Mouse (Mus musculus) T-helper 2 cell (primary cell): ENCODE measurements around the gene Gm20388.

Source experiments
- in situ Hi-C: fragments of 300-600 bp; cut with MboI, MseI; formaldehyde crosslinking; loops from one replicate; pipeline ENCODE4 v1.15.1; 2025; ENCODE audit warnings: high pct_unique_total_duplicates

Gm20388 gene

DNA sequence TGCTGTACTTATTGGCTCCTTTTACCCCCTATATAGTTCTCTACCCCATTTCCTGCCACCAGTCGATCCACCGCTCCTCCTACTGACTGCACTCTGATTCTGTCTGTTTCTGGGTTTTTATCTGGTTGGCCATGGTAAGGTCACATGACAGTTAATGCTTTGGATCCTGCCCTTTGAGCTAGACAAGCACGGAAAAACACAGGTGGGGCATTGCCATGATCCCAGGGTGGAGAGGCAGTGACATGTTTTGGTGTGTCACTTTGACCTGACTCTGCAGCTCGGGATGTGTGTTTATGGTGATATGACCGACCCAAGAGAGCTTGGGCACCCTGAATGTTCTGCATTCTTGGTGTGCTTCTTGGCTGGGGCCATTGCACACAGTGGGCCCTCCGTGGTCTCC is 98.6 kb downstream of the Gm20388 start:
- in situ Hi-C loops, result loop anchor here (5.0 kb wide), 1 partner anchor 68 kb away; no protein-coding TSS in a partner anchor

DNA sequence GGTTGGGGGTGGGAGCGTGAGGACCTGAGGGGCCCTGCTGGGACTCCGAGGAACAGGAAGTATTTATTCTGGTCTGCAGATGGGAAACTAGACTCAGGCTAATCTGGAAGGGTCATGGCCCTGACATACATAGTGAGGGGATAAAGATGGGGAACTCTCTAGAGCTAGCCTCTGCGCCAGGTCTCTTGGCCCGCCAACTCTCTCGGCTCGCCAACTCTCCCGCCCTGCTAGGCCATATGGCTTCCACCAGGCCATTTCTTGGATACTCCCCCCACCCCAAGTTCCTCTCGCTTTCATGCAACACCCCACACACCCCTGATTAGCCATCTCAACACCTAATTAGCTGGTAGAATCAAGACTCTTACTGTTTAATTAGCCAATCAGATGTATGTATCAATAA is 101.8 kb downstream of the Gm20388 start:
- in situ Hi-C loops, result no loop called here

DNA sequence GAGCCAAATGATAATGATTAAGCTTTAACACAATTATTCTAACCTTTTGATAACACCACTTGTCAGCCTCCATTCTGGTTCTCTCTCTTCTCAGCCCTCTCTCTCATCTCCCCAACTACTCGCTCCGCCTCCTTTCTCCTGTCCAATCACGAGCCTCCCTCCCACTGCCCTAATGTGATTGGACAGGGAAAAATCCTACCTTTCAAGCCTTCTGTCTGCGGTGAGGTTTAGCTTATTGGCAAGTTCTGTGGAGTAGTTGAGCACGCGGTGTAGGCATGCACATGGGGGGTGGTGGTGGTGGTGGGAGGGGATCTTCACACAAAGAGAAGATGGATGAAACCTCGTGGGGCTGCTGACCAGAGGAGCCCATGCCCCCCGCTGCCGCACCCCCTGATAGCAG is 102.3 kb downstream of the Gm20388 start:
- in situ Hi-C loops, result no loop called here

DNA sequence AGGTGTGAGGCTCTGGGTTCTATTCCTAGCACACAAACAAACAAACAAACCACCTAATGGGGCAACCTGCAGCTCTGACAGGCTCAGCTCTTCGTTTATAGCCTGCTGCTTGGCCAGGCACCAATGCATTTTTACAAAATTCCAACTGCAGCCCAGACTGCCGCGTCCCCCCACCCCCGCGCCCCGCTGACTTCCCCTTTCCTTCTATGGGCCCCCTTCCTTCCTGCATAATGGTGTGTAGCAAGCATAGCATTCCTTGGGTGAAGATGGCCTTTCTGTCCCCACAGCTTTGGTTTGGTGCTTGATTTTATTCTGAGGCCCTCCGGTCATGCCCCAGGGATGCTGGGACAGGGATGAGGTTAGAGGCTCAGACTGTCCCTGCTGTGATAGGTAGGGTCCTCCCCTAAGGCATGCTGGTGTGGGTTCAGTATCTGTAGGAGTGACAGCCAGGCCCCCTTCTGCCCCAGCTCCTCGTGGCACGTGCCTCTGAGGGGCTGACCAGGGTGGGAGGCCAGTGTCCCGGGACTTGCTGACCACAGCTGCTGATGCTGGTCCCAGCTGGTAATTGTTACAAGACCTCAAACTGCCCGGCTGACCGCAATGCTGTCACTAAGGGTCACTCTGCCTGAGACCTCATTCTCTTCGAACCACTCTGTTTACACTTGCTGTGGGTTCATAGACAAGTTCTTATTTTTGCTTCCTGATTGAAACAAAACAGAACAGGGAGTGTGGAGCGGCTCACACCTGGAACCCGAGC is 103.8 kb downstream of the Gm20388 start:
- in situ Hi-C loops, result no loop called here

DNA sequence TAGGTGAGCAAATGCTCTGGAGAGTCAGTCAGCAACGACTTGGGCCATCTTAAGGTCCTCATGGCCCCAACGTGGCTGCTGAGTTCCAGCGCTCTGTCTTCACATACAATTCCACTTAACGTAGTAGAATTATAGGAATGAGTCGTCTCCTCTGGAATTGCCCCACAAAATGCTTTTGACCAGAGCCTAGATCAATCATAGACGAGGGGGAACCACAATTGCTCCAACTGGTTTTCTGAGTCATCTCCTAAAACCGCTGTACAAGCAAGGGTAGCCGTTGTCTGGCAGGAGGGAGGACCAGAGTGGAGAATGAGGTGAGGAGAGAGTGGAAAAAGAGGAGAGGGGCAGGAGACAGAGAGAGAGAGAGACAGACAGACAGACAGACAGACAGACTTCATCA is 105.3 kb downstream of the Gm20388 start:
- in situ Hi-C loops, result no loop called here

DNA sequence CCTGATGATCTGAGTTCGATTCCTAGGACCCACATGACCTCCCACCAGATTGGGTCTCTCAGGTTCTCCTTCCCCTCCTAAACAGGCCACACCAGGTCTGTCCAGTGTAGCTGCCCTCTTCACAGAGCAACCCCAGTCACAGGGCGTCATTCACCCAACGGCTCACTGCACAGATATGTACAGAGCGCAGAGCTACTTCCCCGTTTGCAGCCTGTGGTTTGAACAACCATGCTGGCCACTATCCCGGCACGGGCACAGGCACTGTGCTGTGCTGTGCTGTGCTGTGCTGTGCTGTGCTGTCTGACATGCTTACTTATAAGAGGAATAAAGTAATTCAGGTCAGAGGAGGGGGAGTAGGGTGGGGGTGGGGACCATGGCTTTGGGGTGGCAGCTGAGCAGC is 105.8 kb downstream of the Gm20388 start:
- in situ Hi-C loops, result no loop called here

DNA sequence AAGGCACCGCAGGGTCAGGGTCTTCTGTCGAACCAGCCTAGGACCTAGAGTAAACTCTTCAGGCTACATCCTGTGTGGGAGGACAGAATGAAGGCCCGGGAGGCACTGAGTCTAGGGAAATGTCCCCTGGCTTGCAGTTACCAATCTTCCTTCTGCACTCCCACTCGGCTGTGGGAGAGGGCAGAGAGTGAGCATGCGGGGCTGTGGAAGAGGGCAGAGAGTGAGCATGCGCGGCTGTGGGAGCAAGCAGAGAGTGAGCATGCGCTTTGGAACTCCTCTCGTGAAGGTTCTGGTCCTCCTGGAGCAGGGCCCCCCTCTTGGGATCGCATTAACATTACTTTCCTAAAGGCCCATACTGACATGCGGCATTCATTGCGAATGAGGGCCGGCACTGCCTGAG is 106.7 kb downstream of the Gm20388 start:
- in situ Hi-C loops, result no loop called here

DNA sequence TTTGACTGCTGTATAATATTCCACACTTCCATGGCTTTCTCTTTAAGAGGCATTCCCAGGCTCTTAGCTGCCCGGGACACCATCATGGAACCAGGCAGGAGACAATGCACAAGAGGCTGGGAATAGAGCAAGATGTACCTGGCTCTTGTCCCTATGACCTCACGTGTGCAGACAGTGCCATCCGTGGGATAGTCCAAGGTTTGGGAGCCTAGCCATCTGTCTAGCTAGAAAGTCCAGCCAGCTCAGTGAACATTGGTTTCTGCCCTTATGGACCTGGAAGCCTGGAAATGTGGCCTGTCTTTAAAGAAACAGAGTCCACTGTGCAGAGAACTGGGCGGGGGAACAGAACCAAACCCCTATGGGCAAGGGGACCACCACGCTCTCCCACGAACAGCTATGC is 107.1 kb downstream of the Gm20388 start:
- in situ Hi-C loops, result no loop called here

DNA sequence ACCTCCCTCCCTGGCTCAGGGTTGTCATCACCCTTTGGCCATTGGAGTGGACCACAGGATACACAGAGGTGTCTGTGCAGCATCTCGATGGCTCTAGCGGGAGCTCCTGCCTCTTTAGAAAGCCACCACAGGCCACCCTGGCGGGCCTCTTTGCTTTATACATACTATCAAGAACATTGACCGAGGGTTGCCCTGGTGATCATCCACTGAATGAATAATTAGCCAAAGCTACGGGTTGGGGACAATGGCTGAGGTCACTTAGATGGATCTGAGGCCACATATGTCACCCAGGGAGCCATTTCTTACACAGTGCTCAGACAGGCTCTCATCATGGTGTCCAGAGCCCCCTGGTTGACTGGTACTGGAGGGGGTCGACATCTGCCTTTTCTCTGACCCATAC is 107.7 kb downstream of the Gm20388 start:
- in situ Hi-C loops, result no loop called here

DNA sequence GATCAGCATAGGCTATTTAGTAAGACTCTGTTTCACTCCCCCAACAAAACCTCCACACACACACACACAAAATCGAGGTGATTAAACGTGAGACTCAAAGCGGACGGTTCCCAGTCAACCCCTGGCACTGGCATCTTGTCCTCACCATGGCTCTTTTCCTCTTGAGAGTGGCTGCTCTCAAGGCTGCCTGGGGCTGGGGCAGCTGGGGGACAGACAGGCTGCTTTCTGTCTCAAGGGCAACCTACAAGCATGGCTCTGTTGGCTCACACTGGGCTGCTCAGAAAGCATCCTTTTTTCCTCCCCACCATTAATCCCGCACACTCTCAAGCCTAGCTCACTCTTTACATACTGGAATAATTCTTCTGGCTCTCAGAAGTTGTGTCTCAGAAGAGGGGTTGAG is 108.7 kb downstream of the Gm20388 start:
- in situ Hi-C loops, result no loop called here

DNA sequence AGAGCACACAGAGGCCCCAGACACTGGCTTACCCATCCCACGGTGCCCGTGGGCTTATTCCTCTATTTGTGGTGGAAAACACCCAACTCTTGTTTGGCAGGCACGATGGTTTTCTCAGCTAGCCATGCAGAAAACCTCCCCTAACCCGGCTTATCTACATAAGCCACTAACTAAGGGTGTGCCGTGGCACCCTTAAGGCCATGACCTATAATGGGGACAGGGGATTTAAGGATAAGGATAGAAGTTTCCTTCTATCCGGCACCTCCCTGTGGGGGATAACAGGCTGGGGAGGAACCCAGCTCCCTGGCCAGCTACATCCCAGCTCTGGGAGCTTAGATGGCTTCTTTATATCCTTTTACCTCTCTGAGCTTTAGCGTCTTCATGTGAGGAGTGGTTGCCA is 109.7 kb downstream of the Gm20388 start:
- in situ Hi-C loops, result no loop called here

DNA sequence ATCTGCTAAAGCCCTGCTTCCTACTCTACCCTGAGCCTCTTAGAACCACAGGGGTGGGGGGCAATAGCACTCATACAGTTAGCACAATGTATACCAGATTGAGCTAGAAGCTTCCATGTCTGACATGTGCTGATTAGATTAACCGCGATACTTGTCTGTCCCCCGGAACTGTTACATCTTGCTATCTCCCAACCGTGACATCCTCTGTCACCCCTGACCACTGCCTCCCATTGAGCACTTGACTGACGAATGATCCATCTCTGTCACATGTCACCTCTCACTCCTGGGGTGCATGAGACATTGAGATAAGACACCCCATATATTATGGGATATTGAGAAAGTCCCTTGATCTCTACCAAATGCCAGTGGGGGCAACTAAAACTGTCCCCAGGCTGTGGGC is 115.6 kb downstream of the Gm20388 start:
- in situ Hi-C loops, result no loop called here

DNA sequence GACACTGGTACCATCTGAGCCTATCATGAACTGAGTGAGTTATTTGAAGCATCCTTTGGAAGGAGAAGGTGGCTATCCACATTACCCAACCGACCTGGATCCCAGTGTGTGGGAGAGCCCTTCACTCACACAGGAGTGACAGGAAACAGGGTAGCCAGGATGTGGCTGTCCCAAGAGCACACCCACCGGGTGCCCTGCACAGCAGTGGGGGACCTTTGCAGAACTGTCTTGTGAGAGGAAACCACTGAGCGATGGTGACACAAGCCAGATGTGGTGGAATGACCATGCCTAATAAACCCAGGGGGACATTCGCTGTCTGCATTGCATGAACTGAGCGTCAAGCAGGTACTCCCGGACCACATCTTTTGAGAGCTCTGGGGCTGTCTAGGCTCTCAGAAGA is 116.3 kb downstream of the Gm20388 start:
- in situ Hi-C loops, result no loop called here

DNA sequence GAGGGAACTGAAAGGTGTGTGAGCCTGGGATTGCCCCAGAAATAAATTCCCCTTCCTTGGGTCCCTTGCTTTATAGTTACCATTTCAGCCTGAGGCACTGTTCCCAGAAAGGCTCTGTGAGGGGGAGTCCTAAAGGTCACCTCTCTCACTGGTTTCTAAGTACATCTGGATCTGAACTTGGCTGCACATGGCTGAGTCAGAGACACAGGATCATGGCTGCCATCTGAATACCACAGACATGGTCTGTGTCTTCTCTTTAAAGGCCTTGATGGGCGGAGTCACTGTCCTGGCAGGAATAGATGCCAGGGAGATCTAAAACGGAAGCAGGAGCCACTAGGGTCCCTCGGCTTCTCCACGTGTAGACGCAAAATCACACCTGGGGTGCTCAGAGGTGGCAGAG is 119.8 kb downstream of the Gm20388 start:
- in situ Hi-C loops, result no loop called here

DNA sequence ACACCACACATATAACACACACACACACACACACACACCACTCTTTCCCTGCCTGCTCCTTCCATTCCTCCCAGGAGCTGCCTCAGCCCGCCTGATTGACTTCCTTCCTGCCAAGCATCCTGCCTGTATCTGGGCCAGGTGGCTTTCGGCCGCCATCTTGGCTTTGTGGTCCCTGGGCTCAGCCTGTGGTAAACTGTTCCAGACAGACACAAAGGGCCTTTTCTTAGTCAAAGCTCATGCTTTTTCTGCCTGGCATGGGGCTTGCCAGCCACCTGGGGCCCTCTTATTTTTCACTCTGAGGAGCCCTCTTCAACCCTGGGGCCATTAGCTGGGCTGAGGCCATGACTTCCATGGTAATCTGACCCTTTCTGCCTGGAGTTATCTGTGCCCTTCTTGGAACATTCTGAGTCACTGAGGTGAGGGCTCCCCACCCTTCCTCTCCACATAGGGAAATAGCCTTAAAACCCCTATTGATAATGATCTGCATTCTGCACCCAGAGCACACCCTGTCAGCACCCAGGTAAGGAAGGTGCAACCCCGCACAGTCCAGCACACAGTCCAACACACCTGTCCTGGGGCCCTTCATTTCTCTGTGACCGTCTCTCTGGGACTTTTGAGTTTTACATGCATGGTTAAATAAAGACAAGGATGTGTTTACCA is 122.0 kb downstream of the Gm20388 start:
- in situ Hi-C loops, result no loop called here

DNA sequence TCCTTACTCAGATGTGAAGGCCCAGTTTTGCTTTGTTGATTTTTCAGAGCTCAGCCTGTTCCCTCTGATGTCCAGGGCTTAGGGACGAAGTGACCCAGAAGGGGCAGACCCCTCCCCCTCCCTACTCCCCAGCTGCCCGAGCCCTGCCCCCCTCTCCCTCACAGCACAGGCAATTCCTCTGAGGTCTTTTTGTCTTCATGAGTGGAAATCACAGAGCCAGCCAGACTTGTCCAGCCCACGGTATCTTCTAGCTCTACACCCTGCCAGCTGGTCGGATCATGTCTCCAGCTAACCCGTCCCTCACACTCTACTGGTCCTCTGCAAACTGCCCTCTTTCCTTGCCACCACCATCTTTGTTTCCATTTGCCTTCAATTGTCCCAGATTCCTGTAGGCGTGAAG is 123.8 kb downstream of the Gm20388 start:
- in situ Hi-C loops, result no loop called here

DNA sequence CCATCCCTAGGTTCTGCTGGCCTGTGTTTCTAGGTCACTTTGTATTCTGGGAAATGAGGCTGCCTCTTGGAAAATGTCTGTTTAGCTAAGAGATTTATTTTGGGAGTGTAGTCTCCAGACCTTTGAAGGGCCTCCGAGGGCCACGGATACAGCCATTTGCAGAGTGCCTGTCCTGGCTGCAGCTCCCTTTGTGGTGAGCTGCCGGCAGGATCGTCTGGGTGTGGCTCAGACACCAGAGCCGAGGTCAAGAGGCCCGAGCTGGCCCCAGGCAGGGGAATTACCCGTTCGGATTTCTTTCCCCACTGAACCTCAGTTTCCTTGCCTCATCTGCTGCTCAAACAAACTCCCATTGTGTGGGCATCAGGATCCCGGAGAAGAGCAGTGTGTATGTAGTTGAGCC is 125.5 kb downstream of the Gm20388 start:
- in situ Hi-C loops, result no loop called here

DNA sequence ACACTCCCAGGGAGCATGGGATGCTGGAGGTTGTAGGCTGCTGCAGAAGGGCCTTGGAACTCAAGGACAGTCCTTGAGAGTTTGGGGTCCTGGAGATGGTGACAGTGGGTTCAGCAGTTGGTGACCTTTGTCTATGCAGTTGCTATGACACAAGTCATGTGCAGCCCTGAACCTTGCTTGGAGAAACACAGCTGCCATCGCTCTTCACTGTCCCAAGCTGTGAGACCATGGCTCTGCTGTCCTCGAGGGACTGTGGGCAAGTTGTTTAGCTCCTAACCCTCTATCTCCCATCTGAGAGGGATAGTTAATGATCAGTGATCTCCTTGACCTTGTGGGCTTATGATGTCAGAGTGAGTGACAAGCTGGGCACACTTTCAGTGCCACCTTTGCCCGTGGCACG is 125.9 kb downstream of the Gm20388 start:
- in situ Hi-C loops, result no loop called here

DNA sequence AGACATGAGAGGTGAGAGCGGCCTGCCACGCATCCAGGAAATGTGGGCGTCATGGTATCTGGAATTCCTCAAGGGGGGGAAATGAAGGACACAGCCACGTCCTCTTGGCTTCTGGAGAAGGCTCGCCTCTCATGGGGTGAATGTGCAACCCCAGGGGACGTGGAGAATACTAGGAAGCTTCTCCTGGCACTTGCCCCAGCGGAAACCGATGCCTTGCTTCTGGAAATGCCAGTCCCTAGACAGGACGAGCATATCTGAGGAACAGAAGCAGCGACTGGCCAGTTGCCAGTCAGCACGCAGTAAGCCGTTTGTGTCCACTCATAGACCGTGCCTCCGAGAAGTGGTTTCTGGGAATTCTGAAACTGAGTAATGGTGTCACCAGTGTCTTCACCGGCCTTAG is 126.6 kb downstream of the Gm20388 start:
- in situ Hi-C loops, result no loop called here

DNA sequence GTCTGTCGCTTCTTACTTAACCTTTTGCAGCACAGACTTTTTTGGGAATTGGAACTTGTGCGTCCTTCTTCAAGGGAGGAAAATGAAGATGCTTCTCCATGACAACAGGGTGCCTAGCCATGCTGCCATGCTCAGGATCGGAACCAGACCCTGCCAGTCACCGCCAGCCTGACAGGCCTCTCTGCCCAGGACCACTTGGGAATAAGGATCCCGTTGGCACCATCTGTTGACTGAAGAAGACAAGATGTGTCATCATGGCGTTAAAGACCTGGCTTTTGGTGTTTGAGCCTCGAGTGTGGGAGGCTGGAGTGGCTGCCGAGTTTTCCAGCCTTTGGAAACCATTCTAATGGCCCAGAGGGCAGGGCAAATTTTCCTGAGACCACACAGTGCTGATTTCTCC is 127.0 kb downstream of the Gm20388 start:
- in situ Hi-C loops, result no loop called here

DNA sequence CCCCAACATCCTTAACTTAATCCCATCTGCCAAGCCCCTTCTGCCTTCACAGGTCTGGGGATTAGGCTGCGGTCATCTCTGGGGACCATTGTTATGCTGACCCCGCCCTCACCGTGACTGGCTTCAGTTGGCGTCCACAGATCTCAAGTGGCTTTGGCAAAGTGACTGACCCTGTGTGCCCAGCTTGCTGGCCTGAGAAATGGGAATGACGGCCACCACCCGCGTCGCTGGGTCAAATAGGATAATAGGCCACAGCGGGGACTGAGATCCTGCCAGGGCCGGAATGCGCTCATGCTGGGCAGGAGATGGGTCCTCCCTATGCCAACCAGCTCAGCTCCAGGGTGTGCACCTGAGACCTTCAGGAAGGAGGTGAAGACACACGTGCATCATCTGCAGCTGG is 128.1 kb downstream of the Gm20388 start:
- in situ Hi-C loops, result no loop called here

DNA sequence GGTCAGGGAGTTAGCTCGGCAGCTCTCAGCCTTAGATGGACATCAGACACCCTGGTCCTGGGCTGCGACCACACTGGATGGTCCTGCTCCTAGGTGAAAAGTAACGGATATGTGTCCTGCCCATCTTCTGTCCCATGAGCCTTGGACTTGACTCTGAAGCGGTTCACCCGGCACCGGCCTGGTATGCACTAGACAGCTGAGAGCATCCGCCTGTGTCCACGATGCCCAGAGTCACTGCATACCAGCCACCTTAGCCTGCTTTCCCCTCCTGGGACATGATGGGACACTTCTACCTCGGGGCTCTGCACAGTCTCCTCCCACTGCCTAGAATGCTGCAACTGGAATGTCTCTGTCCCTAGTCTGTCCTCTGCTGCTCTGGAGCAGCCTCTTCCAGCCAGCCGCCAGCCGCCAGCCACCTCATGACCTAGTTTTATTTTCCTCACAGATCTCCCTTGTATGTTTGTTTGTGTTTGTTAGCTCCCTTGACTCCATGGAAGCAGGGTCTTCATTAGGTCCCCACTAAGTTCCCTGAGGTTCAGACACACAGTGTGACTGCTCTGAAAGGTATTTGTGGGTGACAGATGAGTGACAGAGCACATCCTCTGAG is 128.8 kb downstream of the Gm20388 start:
- in situ Hi-C loops, result no loop called here

DNA sequence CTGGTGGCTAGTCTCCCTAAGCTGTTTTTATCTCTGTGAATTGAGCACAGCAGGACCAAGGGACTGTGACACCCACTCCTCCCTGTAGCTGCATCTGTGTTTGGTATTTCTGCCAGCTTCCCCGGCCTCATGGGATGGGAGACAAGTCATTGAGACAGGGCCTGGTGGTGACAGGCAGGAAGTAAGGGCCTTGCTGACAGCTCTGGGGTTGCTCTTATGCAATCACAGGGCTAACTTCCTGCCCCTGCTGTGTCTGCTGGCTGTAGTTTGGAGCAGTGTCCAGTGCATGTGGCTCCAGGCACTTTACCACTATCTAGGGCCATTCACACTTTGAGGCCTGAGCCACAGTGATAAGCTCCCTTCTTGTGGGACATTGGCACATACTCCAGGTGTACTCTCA is 130.2 kb downstream of the Gm20388 start:
- in situ Hi-C loops, result no loop called here
